Mouse (Mus musculus): ENCODE data around the gene Kcnj14.

GRCm38 (mm10) chr7:45815984-45816351, 8.6 kb downstream of the Kcnj14 start:
- TF ChIP-seq CTCF (IDR thresholded peaks at IDR 0.05; ENCODE audit: insufficient read depth, low read depth, low read length) (no peak), POLR2A (IDR thresholded peaks at IDR 0.05; ENCODE audit: insufficient read depth, low read depth, low read length) (no peak)
